Mouse (Mus musculus): ENCODE data around the gene Olfr1018. TPM values are rescaled to one million over a fixed set of nuclear protein-coding genes. Genes with fewer than 3 reads are reported as not detected.

The Olfr1018 gene
- not detected in 2 replicates for polyA plus RNA-seq (2012; ENCODE audit: low replicate concordance)

GRCm38 (mm10) chr2:85818179-85818578, at the start of gene Olfr1018:
Gene Olfr1018 (plus strand): TSS chr2:85818479.

GRCm38 (mm10) chr2:85772413-85772812, 45.9 kb upstream of the Olfr1018 start, which contains the start of gene Olfr1014:
Gene Olfr1014 (plus strand): TSS chr2:85772713.

GRCm38 (mm10) chr2:85781717-85782116, 36.6 kb upstream of the Olfr1018 start, which contains the start of gene Olfr1015:
Gene Olfr1015 (plus strand): TSS chr2:85782017.

GRCm38 (mm10) chr2:85802444-85802843, 15.8 kb upstream of the Olfr1018 start, which contains the start of gene Olfr1016:
Gene Olfr1016 (minus strand): TSS chr2:85802544.

GRCm38 (mm10) chr2:85845383-85845782, 27.1 kb downstream of the Olfr1018 start, which contains the start of gene Olfr1019:
Gene Olfr1019 (minus strand): TSS chr2:85845483.

GRCm38 (mm10) chr2:85846730-85847129, 28.5 kb downstream of the Olfr1018 start, which contains the start of gene Olfr1020:
Gene Olfr1020 (plus strand): TSS chr2:85847030.

GRCm38 (mm10) chr2:85868294-85868693, 50.0 kb downstream of the Olfr1018 start, which contains the start of gene Olfr1022:
Gene Olfr1022 (plus strand): TSS chr2:85868594.

Other genes starting within 250 kb of the Olfr1018 start
- gene Olfr996, start 239.3 kb upstream of the Olfr1018 start, polyA plus RNA-seq (2012; ENCODE audit: low replicate concordance) = not detected in 2 replicates
- not detected in 2 replicates for gene Olfr998, start 229.5 kb upstream of the Olfr1018 start, polyA plus RNA-seq (2012; ENCODE audit: low replicate concordance)
- not detected in 2 replicates for gene Olfr1000, start 206.6 kb upstream of the Olfr1018 start, polyA plus RNA-seq (2012; ENCODE audit: low replicate concordance)
- gene Olfr1002, start 167.8 kb upstream of the Olfr1018 start, polyA plus RNA-seq (2012; ENCODE audit: low replicate concordance) = not detected in 2 replicates
- gene Olfr154, start 154.0 kb upstream of the Olfr1018 start, polyA plus RNA-seq (2012; ENCODE audit: low replicate concordance) = not detected in 2 replicates
- gene Olfr1006, start 139.7 kb upstream of the Olfr1018 start, polyA plus RNA-seq (2012; ENCODE audit: low replicate concordance) = not detected in 2 replicates
- gene Olfr1008, start 129.0 kb upstream of the Olfr1018 start, polyA plus RNA-seq (2012; ENCODE audit: low replicate concordance) = not detected in 2 replicates
- 0.12 TPM in 1 of 2 replicates, not detected in the other for gene Olfr1009, start 103.1 kb upstream of the Olfr1018 start, polyA plus RNA-seq (2012; ENCODE audit: low replicate concordance)
- not detected in 2 replicates for gene Olfr1012, start 55.7 kb upstream of the Olfr1018 start, polyA plus RNA-seq (2012; ENCODE audit: low replicate concordance)
- gene Olfr1013, start 51.4 kb upstream of the Olfr1018 start, polyA plus RNA-seq (2012; ENCODE audit: low replicate concordance) = not detected in 2 replicates
- not detected in 2 replicates for gene Olfr1014, start 45.8 kb upstream of the Olfr1018 start, polyA plus RNA-seq (2012; ENCODE audit: low replicate concordance)
- not detected in 2 replicates for gene Olfr1015, start 36.5 kb upstream of the Olfr1018 start, polyA plus RNA-seq (2012; ENCODE audit: low replicate concordance)
- gene Olfr1016, start 15.9 kb upstream of the Olfr1018 start, polyA plus RNA-seq (2012; ENCODE audit: low replicate concordance) = not detected in 2 replicates
- not detected in 2 replicates for gene Olfr1019, start 27.0 kb downstream of the Olfr1018 start, polyA plus RNA-seq (2012; ENCODE audit: low replicate concordance)
- not detected in 2 replicates for gene Olfr1020, start 28.6 kb downstream of the Olfr1018 start, polyA plus RNA-seq (2012; ENCODE audit: low replicate concordance)
- gene Olfr1022, start 50.1 kb downstream of the Olfr1018 start, polyA plus RNA-seq (2012; ENCODE audit: low replicate concordance) = not detected in 2 replicates
- not detected in 2 replicates for gene Olfr1023, start 67.2 kb downstream of the Olfr1018 start, polyA plus RNA-seq (2012; ENCODE audit: low replicate concordance)
- not detected in 2 replicates for gene Olfr1024, start 86.6 kb downstream of the Olfr1018 start, polyA plus RNA-seq (2012; ENCODE audit: low replicate concordance)
- not detected in 2 replicates for gene Olfr1025-ps1, start 96.7 kb downstream of the Olfr1018 start, polyA plus RNA-seq (2012; ENCODE audit: low replicate concordance)
- not detected in 2 replicates for gene Olfr1026, start 103.1 kb downstream of the Olfr1018 start, polyA plus RNA-seq (2012; ENCODE audit: low replicate concordance)
- not detected in 2 replicates for gene Olfr1028, start 132.0 kb downstream of the Olfr1018 start, polyA plus RNA-seq (2012; ENCODE audit: low replicate concordance)
- not detected in 2 replicates for gene Olfr1029, start 155.4 kb downstream of the Olfr1018 start, polyA plus RNA-seq (2012; ENCODE audit: low replicate concordance)
- not detected in 2 replicates for gene Olfr1030, start 160.8 kb downstream of the Olfr1018 start, polyA plus RNA-seq (2012; ENCODE audit: low replicate concordance)
- gene Olfr1031, start 171.8 kb downstream of the Olfr1018 start, polyA plus RNA-seq (2012; ENCODE audit: low replicate concordance) = not detected in 2 replicates
- not detected in 2 replicates for gene Olfr1032, start 187.1 kb downstream of the Olfr1018 start, polyA plus RNA-seq (2012; ENCODE audit: low replicate concordance)
- gene Olfr1033, start 202.2 kb downstream of the Olfr1018 start, polyA plus RNA-seq (2012; ENCODE audit: low replicate concordance) = not detected in 2 replicates
- gene Olfr1034, start 227.4 kb downstream of the Olfr1018 start, polyA plus RNA-seq (2012; ENCODE audit: low replicate concordance) = not detected in 2 replicates